Mouse (Mus musculus) kidney, embryonic 14.5 days (tissue): ENCODE data around the gene Tmem192. TPM values are rescaled to one million over a fixed set of nuclear protein-coding genes. Genes with fewer than 3 reads are reported as not detected.
A peak's percentile ranks its signal among the peaks of the same experiment; 100 is the strongest.

Source experiments
- ATAC-seq: fragments of 200-750 bp; cut with Nextera tagmentation; 2 replicates; pipeline ENCODE4 v1.8.0; 2017; ENCODE audit warnings: moderate number of reproducible peaks, mild to moderate bottlenecking, moderate TSS enrichment, moderate library complexity; ENCODE audit not compliant: low FRiP score, low TSS enrichment
- H3K27ac ChIP-seq: fragments of 300-500 bp; sonication (generic); 2 replicates; pipeline ENCODE4 v1.5.1; 2014; ENCODE audit warnings: low read depth, mild to moderate bottlenecking, low read length, moderate library complexity, mixed read lengths
- H3K27me3 ChIP-seq: fragments of 300-500 bp; sonication (generic); 2 replicates; pipeline ENCODE4 v1.6.1; 2014; ENCODE audit warnings: mild to moderate bottlenecking, low read length; ENCODE audit not compliant: control insufficient read depth, insufficient read depth
- H3K36me3 ChIP-seq: fragments of 300-500 bp; sonication (generic); 2 replicates; pipeline ENCODE4 v1.6.1; 2014; ENCODE audit warnings: low read length, mixed read lengths; ENCODE audit not compliant: control insufficient read depth, insufficient read depth
- H3K4me1 ChIP-seq: fragments of 300-500 bp; sonication (generic); 2 replicates; pipeline ENCODE4 v1.6.1; 2014; ENCODE audit warnings: low read length, mixed read lengths; ENCODE audit not compliant: control insufficient read depth, insufficient read depth
- H3K4me2 ChIP-seq: fragments of 300-500 bp; sonication (generic); replicated peaks from 2 replicates; pipeline ENCODE4 v1.6.1; 2014; ENCODE audit warnings: low read depth, mild to moderate bottlenecking, low read length
- H3K4me3 ChIP-seq: fragments of 300-500 bp; sonication (generic); 2 replicates; pipeline ENCODE4 v1.5.1; 2014; ENCODE audit warnings: mild to moderate bottlenecking, low read length
- H3K9ac ChIP-seq: fragments of 300-500 bp; sonication (generic); 2 replicates; pipeline ENCODE4 v1.6.1; 2014; ENCODE audit warnings: low read depth, mild to moderate bottlenecking, low read length, moderate library complexity
- H3K9me3 ChIP-seq: fragments of 300-500 bp; sonication (generic); 2 replicates; pipeline ENCODE4 v1.6.1; 2016; ENCODE audit warnings: low read length; ENCODE audit not compliant: control insufficient read depth
- WGBS: fragments of 180-500 bp; shearing (Covaris S2); extraction: QIAGEN DNeasy Blood & Tissue Kit; methylation state at CpG from one replicate; pipeline ENCODE4 v1.1.7; 2014; 5-methylcytosine and 5-hydroxymethylcytosine counted together
- polyA plus RNA-seq: library from polyadenylated mRNA; unstranded; fragments of >200 nt; fragmentation: Nextera tagmentation; extraction: Ambion mirVana; gene quantifications from 2 replicates; pipeline ENCODE4 v1.2.1, GENCODE M21; 2014

The Tmem192 gene
- polyA plus RNA-seq, 1 experiment from 2014 or later: 31.1 TPM

GRCm38 (mm10) chr8:64946441-64946819 lies 555 bp upstream of the Tmem192 start:
- peak overlapping the region; percentile 60 for H3K4me2 ChIP-seq
- ATAC-seq: no peak
- peak overlapping the region; percentile 76 for H3K4me3 ChIP-seq
- H3K27ac ChIP-seq: no peak overlapping the region
- no peaks in the 10 kb centered on the region for H3K9me3 ChIP-seq
- H3K27me3 ChIP-seq: 0 out of 2 replicates have a peak, but pooled peaks cover 3% of the 10 kb centered on the region
- no peaks in the 10 kb centered on the region for H3K4me1 ChIP-seq
- no peak overlapping the region for H3K9ac ChIP-seq
- H3K36me3 ChIP-seq: no peaks in the 10 kb centered on the region
- WGBS: 58% methylated on average over 8 of the region's 8 CpGs

GRCm38 (mm10) chr8:64947698-64948034 lies 681 bp downstream of the Tmem192 start:
- Histone ChIP-seq H3K27ac (peak overlapping the region; percentile 42; the same call in 1 of the 2 replicates), H3K36me3 (no peaks in the 10 kb centered on the region), H3K9me3 (no peaks in the 10 kb centered on the region), H3K4me3 (peak overlapping the region; percentile 76), H3K4me2 (peak overlapping the region; percentile 60), H3K9ac (peak overlapping the region; percentile 72), H3K4me1 (no peaks in the 10 kb centered on the region), H3K27me3 (0 out of 2 replicates have a peak, but pooled peaks cover under 1% of the 10 kb centered on the region)
- no peak for ATAC-seq
- WGBS: 8% methylated on average over 10 of the region's 10 CpGs

- Histone ChIP-seq H3K4me3 (no peak overlapping the region), H3K36me3 (no peaks in the 10 kb centered on the region), H3K9me3 (no peaks in the 10 kb centered on the region), H3K27ac (no peak overlapping the region), H3K9ac (no peak overlapping the region), H3K27me3 (no peaks in the 10 kb centered on the region), H3K4me2 (no peak overlapping the region; the same call in 1 of the 2 replicates), H3K4me1 (no peaks in the 10 kb centered on the region)
- 88% methylated on average over 1 of the region's 1 CpGs for WGBS
- no peak for ATAC-seq
Observed at GRCm38 (mm10) chr8:64948371-64948770, 1.4 kb downstream of the Tmem192 start.

- no peak overlapping the region for H3K27ac ChIP-seq
- no peak overlapping the region for H3K4me2 ChIP-seq
- H3K36me3 ChIP-seq: no peaks in the 10 kb centered on the region
- no peak overlapping the region for H3K4me3 ChIP-seq
- H3K9me3 ChIP-seq: no peaks in the 10 kb centered on the region
- ATAC-seq: no peak
- 96% methylated on average over 6 of the region's 6 CpGs for WGBS
- H3K27me3 ChIP-seq: no peaks in the 10 kb centered on the region
- no peak overlapping the region for H3K9ac ChIP-seq
- no peaks in the 10 kb centered on the region for H3K4me1 ChIP-seq
Observed at GRCm38 (mm10) chr8:64952101-64952500, 5.1 kb downstream of the Tmem192 start.

GRCm38 (mm10) chr8:64959025-64959424 lies 12.0 kb downstream of the Tmem192 start:
- H3K27ac ChIP-seq: no peak overlapping the region
- no peaks in the 10 kb centered on the region for H3K36me3 ChIP-seq
- no peak for ATAC-seq
- no peak overlapping the region for H3K4me2 ChIP-seq
- no peak overlapping the region for H3K9ac ChIP-seq
- H3K27me3 ChIP-seq: no peaks in the 10 kb centered on the region
- 76% methylated on average over 9 of the region's 9 CpGs for WGBS
- no peaks in the 10 kb centered on the region for H3K4me1 ChIP-seq
- H3K9me3 ChIP-seq: no peaks in the 10 kb centered on the region
- H3K4me3 ChIP-seq: no peak overlapping the region

GRCm38 (mm10) chr8:64962836-64963235 lies 15.9 kb downstream of the Tmem192 start:
- H3K4me3 ChIP-seq: no peak overlapping the region
- ATAC-seq: no peak
- no peaks in the 10 kb centered on the region for H3K4me1 ChIP-seq
- H3K9ac ChIP-seq: no peak overlapping the region
- H3K9me3 ChIP-seq: no peaks in the 10 kb centered on the region
- no peaks in the 10 kb centered on the region for H3K27me3 ChIP-seq
- no peak overlapping the region for H3K27ac ChIP-seq
- H3K36me3 ChIP-seq: no peaks in the 10 kb centered on the region; the same call in 1 of the 2 replicates
- H3K4me2 ChIP-seq: no peak overlapping the region

GRCm38 (mm10) chr8:64983150-64983897 lies 36.3 kb downstream of the Tmem192 start:
- Histone ChIP-seq H3K4me1 (no peaks in the 10 kb centered on the region), H3K27me3 (no peaks in the 10 kb centered on the region), H3K9ac (no peak overlapping the region), H3K4me2 (no peak overlapping the region), H3K9me3 (no peaks in the 10 kb centered on the region), H3K27ac (no peak overlapping the region), H3K36me3 (no peaks in the 10 kb centered on the region), H3K4me3 (no peak overlapping the region)
- ATAC-seq: no peak
- WGBS: 75% methylated on average over 20 of the region's 20 CpGs

GRCm38 (mm10) chr8:64987731-64988130 lies 40.7 kb downstream of the Tmem192 start, which contains the start of gene Trim75:
Gene Trim75, minus strand, starts transcription at chr8:64987831.
- Histone ChIP-seq H3K4me3 (no peak within 1 kb of the TSS), H3K27me3 (no peaks in the 10 kb centered on the region), H3K9ac (no peak within 1 kb of the TSS), H3K36me3 (no peaks in the 10 kb centered on the region), H3K9me3 (no peaks in the 10 kb centered on the region), H3K27ac (no peak within 1 kb of the TSS), H3K4me2 (no peak within 1 kb of the TSS), H3K4me1 (no peaks in the 10 kb centered on the region)
- WGBS: 87% methylated on average over 4 of the region's 4 CpGs
- ATAC-seq: no peak

- Histone ChIP-seq H3K27me3 (no peaks in the 10 kb centered on the region), H3K36me3 (no peaks in the 10 kb centered on the region), H3K4me3 (no peak overlapping the region), H3K4me1 (no peaks in the 10 kb centered on the region), H3K4me2 (no peak overlapping the region), H3K9ac (no peak overlapping the region), H3K27ac (no peak overlapping the region), H3K9me3 (no peaks in the 10 kb centered on the region)
- no peak for ATAC-seq
- WGBS: 85% methylated on average over 4 of the region's 4 CpGs
Observed at GRCm38 (mm10) chr8:64998806-64999365, 51.9 kb downstream of the Tmem192 start.
